Mouse (Mus musculus) lung, postnatal 14 days (tissue): ENCODE measurements around the gene Nfatc2.

Experiments used
- DNase-seq: peaks from one replicate; pipeline ENCODE4 v3.0.0; 2021

Gene Nfatc2

DNA sequence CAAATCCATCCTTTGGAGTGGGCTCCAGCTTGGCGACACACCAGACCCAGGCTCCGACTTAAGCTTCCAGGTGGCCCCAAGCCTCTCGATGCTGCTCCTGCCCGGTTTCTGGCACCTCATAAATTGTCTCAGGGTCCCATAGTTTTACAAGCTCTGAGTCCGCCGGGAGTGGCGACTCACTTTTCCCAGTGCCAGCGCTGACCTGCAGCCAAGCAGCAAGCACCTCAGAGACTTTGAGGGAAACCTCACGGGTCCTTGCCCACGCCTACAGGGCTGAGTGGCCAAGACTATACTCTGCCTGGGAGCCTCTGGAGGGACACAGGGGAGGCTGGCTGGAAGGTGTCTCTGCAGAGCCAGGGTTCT, 74.0 kb downstream of the Nfatc2 start:
- no peak for DNase-seq

DNA sequence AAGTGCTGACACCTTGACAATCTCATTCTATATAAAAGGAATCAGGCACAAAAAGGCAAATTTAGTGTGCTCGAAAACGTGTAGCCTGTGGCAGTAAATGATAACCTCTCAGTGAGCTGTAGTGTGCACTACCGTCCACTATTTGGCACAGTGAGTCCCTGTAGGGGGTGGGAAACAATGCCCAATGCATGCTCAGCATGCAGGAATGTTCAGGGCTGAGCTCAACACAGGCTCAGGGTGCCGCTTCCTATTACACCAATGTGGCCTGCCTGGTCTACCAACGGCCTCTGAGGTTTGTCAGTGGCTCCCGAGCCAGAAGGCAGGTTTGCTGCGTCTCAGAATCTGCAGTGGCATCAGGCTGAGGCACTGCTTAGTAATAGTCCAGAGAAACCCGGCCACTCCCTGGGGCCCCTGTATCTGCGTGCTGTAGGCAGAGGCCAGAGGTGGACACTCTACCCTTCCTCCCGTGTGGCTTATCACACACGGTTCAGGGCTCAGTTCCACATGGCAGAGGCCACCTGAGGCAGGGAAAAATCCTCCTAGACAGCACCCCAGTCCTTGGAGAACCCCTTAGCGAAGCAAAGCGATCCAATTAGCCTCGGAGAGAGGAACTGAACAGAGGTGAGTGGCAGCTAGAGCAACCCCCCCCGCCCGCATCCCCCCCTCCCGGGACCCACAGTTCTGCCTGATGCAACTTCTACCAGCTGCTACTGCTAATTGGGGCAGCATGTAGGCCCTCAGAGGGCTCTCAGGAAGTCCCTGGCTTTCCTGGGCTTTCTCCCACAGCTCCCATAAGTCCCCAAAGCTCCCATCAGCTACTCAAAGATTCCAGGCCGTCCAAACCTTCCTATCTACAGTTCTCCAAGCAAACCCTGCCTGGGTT, 74.7 kb downstream of the Nfatc2 start:
- no peak for DNase-seq

DNA sequence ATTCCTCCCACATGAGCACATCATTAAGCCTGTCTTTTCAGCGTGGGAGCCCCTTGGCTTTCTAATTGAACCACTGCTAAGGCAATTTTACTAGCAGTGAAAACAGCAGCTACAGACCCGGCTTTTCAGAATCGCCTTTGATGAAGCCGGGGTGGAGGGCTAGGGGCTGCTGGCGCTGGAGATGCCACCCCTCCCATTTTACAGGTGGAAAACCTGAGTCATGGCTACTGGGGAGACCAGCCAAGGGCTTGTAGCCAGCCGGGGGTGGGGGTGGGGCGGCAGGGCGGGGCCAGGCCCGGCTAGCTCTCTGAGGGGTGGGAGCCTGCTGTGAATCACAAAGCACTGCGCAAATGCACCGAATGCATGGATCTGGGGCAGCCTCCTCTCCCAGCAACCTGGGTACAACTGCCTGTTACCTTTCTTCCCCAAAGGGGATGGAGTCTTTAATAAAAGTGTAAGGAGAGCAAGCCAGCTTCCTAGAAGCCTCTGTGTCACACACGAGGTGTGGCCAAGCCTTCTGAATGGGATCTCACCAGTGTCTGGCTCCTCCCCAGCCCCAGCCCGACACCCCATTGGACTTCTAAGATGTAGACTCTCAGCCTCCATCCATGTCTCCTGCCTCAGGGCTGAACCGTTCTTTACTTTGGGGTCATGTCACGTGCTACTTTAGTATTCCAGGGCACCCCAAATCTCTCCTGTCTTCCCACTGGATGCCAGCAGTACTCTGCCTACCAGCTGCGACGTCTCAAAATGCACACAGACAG, 75.9 kb downstream of the Nfatc2 start:
- no peak for DNase-seq

DNA sequence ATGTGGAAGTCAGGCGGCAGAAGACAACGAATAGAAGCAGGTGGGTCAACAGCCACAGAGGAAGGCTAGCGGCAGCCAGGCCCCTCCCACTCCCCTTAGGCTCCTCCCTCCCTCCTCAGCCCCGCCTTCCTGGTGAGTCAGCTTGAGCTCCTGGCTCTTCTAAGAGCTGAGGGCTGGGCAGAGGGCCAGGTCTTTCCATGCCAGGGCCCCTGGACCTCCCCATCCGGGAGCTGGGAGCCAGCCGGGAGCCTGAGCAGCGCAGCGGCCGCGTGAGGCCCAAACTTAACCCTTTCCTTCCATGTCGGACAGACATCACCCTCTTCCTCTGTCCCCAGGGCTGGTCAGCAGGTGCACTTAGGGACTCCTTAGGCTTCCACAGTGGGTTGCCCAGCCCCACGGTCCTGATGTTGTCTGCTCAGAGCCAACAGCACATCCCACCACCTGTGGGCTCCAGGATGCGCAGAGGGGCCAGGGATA, 76.5 kb downstream of the Nfatc2 start:
- DNase-seq = peak; percentile 97

DNA sequence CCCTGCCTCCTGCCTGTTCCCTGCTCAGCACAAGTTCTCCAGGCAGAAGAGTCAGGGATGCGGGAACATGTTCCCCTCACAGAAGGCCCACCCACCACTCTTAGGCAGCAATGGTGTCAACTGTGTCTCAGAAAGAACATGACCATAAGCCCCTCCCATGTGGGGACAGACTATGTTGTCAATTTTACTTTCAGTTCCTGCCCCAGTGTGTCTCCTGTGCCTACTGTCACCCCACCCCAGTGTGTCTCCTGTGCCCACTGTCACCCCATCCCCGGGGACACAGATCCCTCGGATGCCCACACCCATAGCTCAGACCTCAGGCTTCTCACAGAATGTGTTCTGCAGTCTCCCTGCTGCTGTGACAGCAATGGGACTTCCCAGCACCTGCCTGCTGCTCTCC, 79.2 kb downstream of the Nfatc2 start:
- no peak for DNase-seq

DNA sequence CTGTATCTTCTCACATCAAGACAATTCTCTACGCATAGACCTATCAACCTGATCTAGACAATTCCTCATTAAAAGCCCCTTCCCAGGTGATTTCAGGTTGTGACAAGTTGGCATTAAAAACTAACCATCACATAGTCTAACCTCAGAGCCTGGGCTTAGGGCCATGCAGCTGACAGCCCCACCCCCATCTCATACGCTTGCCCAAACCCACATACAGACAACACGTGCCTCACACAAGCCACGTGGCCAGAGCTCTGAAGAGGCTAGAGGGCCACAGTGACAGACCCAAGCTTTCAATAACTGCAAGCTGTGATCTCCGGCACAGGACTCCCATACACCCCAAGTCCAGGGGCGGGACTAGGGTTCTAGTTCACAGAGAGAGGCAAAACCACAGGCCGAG, 80.7 kb downstream of the Nfatc2 start:
- no peak for DNase-seq

DNA sequence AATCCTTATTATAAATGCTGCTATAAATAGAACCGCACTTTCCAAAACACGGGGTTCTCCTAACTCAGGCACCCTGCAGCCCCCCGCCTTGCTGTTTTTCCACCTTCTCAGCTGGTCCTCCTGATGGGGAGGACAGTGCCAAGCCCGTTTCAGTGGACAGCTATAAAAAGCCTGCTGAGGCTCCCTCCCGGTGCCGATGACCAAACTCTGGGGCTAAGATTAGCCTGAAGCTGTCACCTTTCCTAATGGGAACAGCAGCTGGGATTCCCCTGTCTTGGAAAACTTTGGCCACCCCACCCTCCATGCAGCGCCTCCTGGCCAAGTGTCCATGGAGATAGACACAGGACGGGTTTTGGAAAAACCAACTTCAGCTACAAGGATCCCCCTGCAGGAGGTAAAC, 81.9 kb downstream of the Nfatc2 start:
- DNase-seq = no peak

DNA sequence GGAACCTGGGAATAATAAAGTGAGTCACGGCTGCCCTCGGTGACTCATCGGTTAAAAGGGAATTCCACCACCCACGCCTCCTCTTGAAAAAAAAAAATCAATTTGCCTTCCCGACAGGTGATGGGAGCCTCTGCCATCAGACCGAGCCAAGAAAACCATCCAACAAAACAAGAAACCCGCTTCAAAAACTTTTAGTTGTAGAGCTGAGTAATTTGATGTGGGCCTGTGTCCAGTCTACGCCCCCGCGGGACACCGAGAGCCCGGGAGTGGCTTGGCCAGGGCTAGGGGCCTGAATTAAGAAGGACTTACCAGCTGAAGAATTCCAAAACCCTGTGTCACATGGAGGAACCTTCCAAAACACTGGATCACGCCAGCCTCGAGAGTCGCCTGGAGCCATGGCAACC, 83.2 kb downstream of the Nfatc2 start:
- DNase-seq = peak; percentile 41

DNA sequence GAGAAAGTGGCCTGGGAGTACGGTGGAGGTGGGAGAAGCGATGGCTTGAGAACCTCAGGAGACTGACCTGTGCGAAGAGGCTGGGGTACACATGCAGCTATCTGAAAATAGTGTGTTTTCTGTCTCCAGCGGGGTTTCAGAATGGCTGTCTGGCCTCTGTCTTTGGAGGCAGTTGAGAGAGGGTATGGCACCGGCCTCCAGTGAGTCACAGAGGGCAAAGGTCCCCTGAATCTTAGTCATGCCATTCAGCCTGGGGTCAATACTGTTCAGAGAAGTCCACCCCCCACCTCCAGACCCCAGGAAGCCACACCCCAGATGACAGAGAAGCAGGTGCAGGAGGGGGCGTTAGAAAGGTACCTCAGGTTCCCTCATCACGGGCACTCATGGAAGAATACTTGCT, 83.7 kb downstream of the Nfatc2 start:
- no peak for DNase-seq

DNA sequence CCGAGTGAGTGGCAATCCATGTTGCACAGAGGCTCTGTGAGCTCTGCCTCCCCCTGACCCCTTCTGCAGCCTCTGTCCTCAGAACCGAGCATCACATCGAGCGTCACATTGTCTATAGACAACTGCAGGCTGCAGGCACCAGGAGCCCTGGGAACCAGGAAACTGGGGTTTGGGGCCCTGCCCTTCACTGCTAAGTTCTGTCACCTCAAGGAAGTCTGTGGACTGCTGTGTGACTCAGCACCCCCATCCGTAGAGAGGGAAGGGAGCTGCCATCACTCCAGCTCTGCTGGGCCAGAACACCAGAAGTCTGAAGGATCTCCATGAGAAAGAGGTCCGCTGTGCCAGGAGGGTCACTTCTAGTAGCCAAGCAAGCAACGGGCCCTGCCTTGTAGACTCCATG, 84.7 kb downstream of the Nfatc2 start:
- DNase-seq = no peak

DNA sequence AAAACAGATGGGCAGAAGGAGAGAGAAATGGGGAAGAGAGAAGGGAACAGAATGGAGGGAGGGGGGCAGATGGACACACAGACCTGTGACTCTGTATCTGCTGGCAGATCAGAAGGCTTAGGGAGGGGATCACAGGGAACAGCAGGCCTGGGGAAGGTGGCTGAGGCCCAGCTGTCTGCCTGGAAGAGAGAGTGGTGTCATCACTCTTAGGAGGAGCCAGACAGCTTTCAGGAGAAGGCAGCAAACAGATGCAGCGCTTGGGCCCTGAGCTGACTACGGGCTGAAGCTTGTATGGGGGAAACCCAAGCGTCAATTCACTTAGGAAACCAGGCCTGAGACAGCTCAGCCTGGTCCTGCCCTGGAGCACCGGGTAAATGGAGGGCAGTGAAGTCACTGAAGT, 86.0 kb downstream of the Nfatc2 start:
- DNase-seq = no peak

DNA sequence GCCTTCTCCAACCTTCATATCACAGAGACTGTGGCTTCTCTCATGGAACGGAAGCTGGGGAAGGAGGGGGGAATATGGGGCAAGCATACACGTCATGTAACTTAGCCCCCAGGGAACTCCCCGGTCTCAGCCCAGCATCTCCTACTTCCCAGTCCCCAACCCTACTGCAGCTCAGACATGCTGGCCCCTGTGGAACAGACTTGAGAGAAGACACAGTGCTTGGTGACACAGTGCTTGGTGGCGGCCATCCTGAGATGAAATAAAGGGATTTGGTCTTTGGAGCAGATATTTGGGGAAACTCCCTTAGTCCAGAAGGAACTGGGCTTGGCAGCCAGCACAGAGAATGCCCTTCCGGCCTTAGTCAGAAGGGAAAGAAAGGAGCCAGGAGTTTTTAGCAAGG, 87.3 kb downstream of the Nfatc2 start:
- no peak for DNase-seq

DNA sequence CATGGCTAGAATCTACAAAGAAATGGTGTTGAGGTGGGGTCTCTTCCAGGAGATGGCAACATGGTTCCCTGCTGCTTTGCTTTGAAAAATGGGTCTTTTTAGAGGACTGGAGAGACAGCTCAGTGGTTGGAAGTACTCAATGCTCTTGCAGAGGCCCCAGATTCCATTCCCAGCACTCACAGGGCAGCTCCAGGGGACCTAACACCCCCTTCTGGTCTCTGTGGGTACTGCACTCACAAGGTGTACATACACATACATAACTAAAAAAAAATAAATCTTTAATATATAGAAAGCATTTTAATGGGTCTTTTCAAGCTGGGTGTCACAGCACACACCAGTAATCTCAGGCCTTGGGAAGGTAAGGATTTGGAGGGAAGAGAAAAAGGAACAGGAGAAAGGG, 89.9 kb downstream of the Nfatc2 start:
- no peak for DNase-seq

DNA sequence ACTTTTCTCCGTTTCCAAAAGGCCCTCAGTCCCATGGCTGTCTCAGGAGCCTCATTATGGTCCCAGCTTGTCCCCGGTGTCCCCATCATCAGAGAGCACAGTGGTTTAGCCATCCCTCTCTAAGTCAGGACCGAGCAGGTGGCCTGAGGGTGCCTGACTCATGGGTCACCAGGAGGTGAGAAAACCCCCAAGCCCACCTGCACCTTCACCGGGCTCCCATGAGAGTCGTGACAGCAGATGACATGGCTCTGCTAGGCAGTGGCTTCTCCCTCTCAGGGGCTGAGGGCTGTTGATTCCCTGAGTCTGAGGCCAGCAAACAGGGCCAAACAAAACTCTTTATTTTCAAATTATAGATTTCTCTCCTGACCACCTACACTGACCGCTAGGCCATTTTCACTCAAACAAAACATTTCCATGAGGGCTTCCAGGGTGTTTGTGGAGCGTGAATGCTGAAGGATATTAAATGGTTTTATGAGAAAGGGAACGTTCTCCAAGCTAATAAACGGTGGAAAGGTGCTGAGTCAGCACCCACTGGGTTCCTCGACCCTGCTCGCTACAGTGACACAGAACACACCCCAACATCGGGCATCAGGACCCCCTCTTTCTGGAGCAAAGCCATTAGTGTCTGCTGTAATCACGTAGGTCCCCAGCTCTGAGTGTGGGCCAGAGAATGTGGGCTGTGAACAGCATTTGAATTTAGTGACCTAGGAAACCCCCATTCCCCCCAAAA, 92.8 kb downstream of the Nfatc2 start:
- DNase-seq = no peak

DNA sequence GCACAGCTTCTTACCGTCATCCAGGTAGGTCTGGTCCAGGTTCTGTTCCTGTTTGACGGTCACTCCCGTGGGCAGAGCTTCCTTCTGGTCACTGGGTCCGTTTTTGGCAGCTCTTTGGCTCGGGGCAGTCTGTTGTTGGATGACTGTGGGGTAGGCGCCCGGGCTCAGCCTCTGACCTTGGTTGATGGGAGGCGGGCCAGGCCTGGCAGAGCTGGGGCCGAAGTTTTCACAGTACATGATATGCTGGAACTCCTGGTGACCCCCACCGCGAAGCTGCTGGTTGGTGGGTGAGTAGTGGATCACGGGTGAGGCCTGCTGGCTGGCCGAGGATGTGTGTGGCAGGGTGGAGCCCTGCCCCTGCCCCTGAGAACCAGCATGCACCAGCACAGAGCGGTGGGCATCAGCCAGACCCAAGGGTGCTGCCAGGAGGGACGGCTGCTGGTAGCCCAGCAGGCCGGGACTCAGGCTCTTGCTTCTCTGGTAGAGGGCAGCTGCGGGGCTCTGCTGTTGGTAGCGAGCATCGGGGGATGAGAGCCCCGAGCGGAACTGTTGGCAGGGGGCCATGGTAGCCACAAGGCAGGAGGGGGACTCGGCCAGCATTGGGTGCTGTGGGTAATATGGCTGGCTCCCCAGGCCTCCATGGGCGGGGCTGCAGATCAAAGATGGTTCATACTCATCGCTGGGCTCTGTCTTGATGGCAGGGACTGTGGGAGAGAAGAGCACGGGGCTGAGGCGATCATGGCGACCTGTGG, 96.8 kb downstream of the Nfatc2 start:
- no peak for DNase-seq

DNA sequence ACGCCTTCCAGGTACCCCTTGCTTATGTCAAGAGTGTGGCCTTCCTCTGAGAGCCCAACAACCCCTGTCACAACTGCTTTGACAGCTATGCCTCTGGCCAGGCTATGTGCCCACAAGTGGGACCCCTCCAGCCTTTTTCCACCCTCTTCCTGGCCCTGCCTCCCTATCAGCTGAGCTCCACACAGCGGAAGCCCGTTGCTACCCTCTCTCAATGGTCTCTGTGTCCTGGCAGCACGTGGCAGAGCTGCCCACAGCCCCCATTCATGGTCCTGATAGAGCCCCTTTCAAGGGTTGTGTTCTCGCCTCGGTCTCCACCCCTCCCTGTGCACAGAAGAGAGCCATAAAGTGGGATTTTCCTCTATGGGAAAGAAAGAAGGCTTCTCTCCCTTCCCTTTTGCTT, 97.7 kb downstream of the Nfatc2 start:
- no peak for DNase-seq

DNA sequence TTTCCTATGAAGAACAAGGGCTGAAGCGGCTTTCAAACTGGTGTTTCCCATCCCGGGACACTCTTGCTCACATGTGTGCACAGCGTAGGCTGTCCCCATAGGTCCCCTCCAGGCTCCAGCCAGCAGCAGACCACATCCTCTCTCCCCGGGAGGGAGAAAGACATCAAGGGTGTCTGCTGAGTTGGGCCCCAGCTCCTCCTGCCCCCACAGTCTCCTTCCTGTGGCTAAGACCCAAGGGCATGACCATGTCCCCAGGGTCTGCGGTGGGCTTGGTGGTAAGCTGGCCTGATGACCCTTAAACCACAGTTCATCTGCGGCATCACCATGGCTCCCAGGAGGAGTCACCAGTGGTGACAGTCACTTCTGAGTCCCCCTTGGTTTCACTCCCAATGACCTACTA, 100.7 kb downstream of the Nfatc2 start:
- no peak for DNase-seq

DNA sequence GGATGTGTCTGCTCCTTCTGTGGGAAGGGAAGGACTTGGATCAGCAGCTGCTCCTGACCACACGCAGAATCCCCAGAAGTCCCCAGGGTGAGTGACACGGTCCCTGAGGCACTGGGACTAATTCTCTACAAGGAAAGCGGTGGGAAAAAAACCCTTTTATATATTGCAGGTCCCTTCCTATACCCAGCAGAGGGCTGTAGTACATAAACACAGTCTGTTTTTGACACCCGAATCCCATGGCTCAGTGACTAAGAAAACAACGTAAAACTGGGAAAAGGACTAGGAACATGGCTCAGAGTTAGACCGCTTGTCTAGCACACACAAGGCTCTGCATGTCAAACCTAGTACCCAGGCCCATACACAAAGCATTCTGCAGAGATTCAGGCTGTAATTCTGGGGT, 101.2 kb downstream of the Nfatc2 start:
- no peak for DNase-seq

DNA sequence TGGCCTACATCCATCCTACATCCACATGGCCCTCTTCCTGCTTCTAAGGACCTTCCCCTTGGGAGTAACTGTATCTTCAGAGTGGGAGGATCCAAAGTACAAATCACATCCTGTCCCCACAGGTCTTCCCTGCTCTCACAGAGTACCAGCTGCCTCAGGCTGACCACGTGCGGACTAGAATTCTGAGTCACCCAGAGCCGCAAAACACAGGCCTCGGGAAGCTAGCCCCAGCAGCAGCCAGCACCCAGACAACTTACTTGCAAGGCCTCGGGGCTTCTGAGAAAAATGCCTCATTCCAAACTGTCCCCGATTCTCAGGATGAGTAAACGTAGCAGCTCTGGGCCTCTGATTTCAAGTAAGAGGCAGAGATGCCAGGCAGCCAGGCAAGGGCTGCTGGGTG, 109.7 kb downstream of the Nfatc2 start:
- no peak for DNase-seq

DNA sequence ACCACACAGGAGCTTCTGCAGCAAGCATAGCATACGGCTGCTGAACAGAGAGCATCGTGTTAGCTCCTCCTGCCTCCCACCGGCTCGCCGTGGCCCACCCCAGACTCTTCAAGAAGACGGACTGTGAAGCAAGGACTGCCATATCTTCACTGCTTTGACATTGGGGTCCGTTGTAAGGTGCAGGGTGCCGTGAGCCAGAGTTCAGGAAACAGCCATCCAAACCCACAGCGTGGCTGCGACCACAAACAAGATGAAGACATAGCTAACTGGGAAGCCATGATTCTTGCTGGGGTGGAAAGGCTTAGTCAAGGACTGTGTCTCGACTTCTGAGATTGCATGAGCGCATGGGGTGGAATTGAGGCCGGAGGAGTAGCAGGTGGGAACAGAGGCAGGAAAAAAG, 111.5 kb downstream of the Nfatc2 start:
- DNase-seq = no peak

DNA sequence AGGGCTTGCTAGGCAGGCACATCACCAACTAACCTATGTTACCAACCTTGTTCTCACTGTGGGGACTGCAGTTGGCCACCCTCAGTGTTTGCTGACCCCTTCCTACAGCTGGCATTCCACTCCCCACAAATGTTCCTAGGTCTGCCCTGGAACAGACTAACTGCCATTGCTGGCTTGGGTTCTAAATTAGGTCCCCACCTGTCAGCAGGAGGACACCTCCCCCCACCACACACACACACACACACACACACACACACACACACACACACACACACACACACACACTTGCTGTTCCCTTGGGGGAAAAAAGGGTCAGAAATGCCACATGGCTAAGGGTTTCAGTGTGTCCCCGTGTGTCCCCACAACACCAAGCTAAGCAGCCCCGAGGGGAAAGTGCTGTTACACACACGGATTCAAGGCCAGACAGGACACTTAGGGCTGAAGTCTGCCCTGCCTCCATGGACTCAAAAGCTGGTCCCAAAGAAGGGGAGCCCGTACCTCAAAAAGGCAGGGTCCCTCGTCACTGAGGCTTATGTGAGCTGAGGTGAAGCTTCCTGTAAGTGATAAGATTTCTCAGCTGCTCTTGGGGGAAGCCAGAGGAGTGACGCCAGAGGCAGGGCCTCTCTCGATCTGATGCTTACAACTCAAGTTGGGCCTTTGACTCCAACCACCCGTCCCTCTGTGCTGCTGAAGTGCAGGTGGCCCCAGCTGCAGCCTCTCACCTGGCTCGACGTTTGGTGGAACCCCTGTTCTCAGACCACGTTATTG, 113.1 kb downstream of the Nfatc2 start:
- no peak for DNase-seq

DNA sequence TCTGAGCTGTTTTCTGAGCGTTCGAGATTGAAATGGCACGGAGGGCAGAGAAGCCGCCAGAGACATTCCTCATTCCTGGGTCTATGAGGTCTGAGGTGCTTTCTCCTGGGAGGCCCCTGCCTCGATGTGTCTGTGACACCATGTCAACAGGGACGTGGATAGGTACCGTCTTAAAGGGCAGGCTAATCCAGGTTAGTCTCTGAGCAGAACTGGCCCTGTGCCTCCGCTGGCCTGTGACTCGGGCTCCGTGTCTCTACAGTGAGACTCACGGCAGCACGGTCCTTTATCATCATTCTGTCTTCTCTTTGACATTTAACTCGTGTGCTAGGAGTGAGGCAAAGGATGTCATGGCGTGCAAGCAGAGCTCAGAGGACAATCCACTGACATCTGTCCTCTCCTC, 120.3 kb downstream of the Nfatc2 start:
- no peak for DNase-seq
